Mouse (Mus musculus) ovary, adult 18-20 months (tissue): ENCODE results near the gene Uevld.
A peak's percentile ranks its signal among the peaks of the same experiment; 100 is the strongest.
"Not testable (repeated sequence)": the region's sequence is repeated elsewhere in the genome, so short reads cannot be mapped to it uniquely, and the experiment has no call there.

Experiments
- DNase-seq: peaks from one replicate; pipeline ENCODE4 v3.0.0; 2022; ENCODE audit warnings: low spot score, mixed read lengths

Gene Uevld

DNA sequence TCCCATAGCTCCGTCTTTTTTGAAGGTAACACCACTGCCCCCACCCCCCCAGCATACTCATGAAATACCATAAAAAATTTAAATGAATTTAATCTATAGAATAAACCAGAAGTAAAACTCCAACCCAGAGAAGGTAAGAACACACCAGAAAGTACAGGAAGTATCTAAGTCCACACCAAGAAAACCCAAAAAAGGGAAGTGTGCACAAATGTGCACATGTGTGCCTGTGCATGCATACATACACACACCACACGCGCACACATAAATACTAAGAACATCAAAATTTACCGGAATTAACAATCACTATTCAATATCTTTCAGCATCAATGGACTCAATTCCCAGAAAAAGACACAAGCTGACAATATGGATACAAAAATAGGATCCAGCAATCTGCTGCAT lies 11.6 kb upstream of the Uevld start:
- no peak for DNase-seq

DNA sequence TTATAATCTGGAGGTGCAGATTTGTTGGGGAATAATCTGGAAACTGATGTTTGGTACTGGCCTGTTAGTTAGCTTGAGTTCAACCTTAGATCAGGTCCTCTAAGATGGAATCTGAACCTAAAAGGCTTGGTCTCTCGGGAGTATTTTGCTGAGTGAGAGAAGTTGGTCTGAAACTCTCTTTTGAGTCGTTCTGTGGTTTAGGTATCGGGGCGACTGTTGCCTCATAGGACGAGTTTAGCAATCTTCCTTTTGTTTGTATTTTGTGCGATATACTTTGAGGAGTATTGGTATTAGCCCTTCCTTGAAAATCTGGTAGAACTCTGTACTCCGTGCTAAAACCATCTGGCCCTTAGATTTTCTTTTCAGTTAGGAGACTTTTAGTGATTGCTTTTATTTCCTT lies 5.7 kb upstream of the Uevld start:
- no peak for DNase-seq

DNA sequence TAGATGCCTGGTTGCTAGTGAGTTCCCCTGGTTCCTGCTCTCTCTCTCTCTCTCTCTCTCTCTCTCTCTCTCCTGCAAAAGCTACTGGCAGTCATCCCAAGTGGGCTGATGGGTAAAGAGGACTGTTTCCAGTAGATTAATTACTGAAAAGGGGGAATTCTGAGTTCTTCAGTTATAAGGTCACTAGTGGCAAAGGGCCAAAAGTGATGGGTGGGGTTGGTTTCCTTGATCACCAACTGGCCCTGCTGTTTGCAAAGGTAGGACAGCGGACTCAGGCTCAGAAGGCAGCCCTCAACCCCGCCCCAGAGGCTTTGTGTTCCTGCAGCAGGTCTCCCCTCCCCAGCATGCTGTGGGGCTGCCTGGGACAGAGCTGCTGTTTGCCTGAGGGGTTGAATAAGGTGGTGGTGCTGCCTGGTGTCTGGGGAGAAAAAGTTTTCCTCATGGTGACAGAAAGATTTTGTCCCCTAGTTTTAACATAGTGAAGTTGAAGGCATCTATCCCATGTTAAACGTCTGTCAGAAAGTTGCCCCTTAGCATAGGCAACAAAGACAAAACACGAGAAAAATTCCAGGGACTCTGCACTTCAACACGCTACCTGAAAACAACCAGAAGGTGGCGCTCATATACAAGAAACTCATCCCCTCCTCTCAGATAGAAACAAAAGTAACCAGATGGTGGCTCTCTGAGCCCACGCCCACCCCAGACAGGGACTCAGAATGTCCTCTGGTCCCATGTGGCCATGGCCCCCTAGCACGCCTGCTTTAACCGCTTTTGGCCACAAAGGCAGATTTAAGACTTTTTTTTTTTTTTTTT lies 4.7 kb upstream of the Uevld start:
- peak; percentile 44 for DNase-seq

DNA sequence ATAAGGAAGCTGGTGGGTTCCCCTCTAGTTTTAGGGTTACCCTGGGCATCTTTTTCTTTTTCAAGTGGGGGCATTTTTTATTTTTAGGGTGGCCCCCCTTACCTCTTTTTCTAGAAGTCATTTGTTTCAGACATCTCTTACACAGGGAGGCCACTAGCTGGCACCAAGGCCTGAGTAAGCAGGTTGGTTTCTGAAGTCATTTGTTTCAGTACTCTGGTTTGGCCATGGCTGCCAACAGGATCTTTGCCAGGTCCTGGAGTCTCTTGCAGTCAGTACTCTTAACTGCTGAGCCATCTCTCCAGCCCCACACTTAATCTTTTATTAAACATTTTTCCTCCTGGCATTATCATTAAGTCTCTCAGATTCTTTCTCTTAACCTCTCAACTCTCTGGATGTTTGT lies 3.8 kb upstream of the Uevld start:
- peak; percentile 20 for DNase-seq

DNA sequence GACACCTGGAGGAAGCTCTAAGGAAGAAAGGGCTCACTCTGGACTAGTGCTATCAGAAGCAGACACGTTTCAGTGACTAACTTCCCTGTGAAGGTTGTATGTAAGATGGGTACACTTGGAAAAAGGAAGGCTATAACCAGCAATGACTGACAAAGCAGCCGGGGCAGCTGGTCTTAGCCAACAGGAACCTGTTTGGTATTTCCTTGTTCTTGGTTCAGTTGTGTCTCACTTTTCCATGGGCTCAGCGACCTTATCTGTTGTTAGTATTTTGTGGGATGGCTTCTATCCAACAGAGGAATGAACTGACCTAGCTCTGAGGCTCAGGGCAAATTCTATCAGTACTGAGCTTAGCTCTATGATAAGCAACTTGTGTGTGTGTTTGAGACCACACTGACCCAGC lies 2.7 kb upstream of the Uevld start:
- peak; percentile 39 for DNase-seq

DNA sequence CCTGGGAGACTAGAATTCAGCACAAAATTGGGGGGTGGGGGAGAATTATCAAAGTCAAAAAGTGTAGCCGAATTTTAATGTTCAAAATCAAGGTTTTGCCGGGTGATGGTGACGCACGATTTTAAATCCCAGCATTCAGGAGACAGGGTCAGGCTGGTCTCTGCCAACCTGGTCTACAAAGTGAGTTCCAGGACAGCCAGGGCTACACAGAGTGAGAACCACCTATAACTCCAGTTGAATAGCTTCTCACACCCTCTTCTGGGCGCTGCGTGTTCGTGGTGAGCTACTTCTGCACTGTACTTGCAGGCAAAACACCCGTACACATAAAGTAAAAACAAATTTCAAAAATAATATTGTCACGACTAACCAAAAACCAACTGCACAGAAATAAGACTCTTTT lies 526 bp upstream of the Uevld start:
- DNase-seq = no peak

DNA sequence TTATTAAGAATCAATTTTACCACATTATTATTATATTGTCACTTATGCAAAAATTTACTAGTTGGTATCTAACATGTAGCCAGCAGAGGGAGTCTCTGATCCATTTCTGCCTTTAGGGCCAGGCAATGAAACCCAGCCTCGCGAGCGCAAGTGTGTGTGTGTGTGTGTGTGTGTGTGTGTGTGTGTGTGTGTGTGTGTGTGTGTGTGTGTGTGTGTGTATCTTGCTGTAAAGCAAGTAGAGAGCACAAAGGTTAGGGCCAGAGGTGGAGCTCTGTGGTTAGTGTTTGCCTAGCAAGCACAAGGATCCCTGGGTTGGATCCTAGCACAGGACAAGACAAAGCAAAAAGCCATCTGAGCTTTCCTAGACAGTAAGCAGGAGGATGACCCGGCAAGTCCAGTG lies 22.5 kb downstream of the Uevld start:
- no peak for DNase-seq

DNA sequence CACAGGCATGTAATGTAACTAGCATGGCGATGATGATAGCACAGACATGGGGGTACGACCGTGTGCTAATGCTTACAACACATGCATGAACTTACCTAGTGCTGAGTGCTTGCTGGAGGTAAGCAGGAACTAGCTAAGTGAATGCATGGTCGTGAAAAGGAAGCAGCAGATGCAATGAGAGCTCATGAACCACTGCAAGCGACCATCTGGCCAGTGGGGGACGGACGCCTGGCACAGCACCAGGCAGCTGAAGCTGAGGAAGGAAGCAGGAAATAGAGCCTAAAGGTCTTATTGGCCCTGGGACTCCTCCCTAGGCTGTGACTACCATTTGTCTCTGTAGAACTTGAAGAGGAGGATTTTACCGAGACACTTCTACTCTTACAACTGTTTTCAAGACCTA lies 23.5 kb downstream of the Uevld start:
- no peak for DNase-seq

DNA sequence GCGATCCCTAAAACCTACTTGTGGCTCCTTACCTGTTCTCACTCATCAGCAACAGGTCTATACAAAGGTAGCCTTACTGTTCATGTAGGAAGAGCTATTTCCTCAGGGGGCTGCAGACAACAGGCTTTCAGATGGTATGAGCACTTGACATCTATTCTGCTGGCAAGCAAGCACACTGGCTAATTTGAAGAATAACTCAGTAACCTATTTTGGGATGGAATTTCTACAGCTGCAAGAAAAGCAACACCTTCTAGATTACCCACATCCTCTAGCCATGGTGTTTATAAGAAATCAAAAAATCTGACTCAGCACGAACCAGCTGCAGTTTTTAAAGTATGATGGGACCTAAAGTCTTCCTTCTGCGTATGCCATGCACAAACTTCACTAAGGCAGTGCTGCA lies 27.0 kb downstream of the Uevld start:
- no peak for DNase-seq

DNA sequence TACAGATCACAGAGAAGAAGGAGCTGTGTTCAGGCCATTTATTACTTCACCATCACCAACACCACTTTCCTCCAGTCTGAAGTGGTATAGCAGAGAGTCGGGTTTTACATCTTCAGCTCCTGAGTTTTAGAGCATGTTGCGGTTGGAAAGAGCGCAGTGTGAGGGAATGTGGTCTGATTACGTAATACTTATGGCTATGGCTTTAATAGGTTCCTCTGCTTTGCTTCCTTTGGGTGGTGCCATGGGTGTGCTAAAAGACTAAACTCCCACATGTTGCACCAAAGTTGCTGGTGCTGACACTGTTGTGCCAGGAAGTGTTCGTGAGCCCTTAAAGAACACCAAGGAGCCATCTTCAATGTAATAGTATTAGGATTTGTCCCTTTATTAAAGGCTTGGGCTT lies 30.0 kb downstream of the Uevld start:
- DNase-seq = no peak

DNA sequence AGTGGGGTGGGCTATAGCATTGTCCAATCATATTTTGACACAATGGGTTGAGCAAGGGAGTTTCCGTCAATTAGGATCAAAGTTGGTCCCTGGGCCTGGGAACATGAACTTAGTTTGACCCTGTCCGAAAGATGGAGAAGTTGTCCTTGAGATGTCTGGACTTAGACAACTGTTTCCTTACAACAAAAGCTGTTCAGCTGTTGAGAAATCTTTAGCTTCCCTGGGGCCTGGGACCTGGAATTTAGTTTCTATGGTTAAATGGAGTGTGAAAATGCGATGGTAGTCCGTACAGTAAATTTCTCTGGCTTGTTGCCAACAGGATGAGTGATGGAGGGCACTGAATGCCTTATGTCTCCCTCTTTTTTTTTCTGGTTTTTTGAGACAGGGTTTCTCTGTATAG lies 36.3 kb downstream of the Uevld start:
- no peak for DNase-seq

DNA sequence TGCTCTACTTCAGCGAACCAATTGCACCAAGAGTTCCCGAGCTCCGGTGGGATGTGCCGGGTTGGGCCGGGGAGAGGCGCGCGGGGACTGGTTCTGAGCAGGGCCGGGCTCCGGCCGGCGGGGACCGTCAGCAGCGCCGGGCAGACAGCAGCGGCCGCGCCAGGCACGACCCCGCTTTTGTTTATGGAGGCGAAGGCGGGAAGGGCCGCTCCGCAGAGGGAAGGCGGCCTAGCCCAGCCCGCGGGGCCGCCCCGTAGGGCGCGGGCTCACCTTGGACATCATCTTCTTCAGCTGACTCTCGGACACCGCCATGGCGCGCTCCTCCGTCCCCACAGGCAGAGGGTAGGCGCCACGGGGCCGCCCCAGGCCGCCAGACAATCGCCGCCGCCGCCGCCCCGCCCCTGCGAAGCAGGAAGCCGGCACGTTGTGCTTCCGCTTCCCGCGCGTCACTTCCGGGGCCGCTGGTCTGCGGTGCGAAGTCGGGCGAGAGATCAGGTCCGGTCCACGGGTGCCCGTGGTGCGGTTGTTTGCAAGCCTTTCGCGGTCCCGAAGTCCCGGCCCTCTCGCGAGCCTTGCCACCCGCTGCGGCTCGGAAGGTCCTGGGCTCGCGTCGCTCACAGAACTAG lies 38.7 kb downstream of the Uevld start, which contains the start of gene Tsg101:
Gene Tsg101 (minus strand): TSS at position 419 of the 626 bp plus-strand sequence.
- DNase-seq = peak; percentile 82

DNA sequence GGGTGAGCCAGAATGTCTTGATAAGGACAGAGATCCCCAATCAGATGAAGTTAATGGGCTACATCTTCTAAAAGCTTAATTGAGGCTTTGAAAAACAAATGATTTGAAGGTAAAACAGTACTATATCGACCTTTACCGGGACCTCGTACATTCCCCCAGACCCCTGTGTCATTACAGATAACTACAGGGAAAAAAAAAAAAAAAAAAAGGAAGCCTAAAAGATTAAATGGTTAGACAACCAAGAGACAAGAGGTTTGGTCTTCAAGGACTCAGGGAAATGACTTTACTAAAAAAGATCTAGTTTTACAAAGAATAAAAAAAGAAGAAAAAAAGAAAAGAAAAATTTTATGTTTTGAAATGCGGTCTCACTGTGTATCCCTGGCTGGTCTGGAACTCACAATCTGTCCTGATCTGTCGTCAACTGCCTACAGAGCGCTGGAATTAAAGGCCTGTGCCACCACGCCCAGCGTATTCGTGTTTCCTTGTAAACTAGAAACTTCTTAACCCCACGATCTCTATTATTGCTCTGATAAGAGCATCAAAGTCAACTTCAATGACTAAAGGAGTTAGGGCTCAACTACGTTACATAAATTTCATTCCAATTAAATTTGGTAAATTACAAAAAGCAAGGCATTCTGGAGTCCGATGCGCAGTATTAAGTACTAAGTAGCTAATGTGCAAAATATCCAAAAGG lies 39.5 kb downstream of the Uevld start:
- DNase-seq = no peak

DNA sequence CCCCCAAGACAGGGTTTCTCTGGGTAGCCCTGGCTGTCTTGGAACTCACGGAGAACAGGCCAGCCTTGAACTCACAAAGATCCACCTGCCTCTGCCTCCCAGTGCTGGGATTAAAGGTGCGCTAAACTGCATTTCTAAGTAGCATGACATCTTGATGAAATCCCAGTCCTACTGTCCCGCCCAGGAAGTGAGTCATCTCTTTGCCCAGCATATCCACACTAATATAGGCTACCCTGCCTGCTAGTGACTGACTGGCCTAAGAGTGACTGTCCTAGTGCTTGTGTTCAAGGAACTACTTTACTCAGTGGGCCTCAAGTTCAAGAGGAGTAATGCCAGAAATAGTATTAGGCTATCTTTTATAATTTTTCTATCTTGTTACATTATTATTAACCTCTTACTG lies 42.0 kb downstream of the Uevld start:
- no peak for DNase-seq

DNA sequence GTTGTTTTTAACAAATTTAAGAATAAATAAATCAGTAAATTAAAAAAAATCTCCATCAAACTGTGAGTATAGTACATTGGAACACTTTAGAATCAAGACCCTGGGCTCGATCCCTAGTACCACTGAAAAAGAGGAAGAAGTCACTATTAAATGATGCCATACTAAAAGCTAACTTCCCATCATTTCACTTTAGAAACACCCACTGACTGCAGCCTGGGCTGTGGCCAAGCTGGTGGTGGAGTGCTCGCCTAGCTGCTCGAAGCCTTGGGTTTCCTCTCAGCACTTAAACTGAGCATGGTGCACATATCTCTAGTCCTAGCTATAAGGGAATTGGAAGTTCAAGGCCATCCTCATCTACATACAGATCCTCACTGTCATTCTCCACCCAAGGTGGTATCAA lies 47.1 kb downstream of the Uevld start:
- DNase-seq = no peak

DNA sequence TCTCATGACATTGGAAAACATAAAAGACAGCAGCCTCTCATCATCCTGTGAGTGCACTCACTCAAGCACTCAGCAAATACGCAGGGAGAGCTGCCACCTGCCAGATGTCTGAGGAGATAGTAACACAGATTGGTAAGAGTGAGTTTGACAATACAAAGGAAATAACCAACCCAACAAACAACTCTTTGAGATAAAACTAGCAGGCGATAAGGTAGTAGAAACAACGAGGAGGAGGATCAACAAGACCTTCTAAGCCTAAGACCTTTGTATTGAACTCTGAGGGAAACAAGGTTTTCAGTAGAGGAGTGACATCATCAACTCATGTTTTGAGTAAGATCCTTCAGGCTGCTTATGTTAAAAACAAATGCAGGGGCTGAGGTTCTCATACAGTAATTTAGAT lies 59.0 kb downstream of the Uevld start:
- no peak for DNase-seq

DNA sequence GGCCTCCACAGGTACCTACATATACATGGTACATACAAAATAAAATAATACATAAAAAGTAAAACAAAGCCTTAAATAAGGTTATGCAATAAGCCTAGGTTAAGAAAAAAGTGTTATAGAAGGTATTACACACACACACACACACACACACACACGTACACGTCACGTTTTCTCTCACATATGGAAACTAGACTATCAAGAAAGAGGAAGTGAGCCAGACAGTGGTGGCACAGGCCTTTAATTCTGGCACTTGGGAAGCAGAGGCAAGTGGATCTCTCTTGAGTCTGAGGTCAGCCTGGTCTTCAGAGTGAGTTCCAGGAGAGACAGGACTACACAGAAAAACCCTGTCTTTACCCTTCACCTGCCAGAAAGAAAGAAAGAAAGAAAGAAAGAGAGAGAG lies 62.8 kb downstream of the Uevld start:
- DNase-seq = no peak

DNA sequence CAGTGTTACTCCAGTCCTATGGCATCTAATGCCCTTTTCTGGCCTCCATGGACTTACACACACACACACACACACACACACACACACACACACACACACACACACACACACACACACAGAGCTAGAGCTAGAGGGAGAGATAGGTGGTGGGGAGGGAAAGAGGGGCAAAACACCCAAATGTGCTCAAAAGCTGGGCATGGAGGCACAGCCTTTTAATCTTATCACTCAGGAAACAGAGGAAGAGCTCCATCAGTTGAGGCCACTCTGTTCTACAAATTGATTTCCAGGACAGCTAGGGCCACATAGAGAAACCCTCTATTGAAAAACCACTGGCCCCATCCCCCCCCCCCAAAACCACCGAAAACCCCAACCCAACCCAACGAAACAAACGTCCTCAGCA lies 75.0 kb downstream of the Uevld start:
- DNase-seq = no peak

DNA sequence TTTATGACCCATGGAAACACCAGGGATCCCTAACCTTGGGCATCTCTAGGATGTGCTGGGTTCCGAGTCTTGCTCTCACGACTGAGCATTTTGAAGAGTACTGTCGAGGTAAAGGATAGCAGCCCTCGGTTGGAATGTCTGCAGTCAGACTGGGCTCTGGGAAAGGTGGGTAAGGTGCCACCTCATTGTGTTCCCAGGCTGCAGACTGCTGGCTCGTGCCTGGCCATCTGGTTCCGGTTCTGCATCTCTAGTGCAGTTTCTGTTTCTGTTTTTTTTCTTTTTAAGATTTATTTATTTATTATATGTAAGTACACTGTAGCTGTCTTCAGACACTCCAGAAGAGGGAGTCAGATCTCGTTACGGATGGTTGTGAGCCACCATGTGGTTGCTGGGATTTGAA lies 76.4 kb downstream of the Uevld start:
- not testable (repeated sequence) for DNase-seq

DNA sequence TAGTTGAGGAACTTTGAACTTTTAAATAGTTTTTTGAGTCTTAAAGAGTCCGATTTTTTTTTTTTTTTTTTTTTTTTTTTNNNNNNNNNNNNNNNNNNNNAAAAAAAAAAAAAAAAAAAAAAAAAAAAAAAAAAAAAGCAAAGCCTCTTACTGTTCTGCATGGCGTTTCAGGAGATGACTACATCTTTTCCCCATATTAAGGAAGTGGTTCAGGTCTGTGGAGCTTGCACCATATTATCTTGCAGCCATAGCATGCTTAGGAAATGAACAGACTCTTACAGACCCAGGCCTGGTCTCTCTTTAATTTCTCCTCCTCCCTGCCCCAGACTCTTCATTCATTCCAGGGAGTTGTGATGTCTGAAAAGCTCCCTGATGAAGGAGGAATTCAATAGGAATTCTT lies 77.3 kb downstream of the Uevld start:
- no peak for DNase-seq

DNA sequence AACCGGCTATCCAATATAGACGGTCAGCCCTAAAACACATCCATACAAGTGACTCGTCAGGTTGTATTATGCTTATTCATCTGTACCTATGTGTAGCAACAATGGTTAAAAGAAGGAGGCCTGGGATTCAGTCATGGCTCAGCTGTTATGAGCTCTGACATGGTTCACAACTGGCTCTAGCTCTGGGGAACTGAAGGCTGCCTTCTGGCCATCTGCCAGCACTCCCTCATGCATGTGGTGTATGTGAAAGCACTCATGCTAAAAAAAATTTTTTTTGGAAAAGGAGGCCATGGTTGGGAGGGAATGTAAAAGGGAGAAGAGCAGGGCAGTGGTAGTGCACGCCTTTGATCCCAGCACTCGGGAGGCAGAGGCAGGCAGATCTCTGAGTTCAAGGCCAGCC lies 78.5 kb downstream of the Uevld start:
- no peak for DNase-seq

DNA sequence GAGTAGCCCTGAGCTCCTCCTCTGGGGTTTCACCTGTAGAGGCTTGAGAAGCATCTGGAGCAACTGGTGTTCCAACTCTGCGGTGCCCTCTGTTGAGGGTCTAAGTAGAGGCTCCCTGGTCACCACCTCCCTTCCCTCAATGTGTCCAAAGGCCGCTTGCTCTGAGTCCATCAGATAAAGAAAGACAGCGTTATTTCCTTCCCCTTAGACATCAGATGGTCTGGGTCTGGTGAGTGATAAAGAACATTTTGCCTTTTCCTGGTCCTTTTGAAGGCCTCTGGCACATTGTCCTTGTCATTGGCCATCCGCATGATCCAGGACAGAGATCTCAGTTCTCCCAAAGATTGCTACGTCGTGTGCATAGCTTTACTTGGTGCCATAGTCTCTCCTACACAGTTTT lies 81.1 kb downstream of the Uevld start:
- no peak for DNase-seq

DNA sequence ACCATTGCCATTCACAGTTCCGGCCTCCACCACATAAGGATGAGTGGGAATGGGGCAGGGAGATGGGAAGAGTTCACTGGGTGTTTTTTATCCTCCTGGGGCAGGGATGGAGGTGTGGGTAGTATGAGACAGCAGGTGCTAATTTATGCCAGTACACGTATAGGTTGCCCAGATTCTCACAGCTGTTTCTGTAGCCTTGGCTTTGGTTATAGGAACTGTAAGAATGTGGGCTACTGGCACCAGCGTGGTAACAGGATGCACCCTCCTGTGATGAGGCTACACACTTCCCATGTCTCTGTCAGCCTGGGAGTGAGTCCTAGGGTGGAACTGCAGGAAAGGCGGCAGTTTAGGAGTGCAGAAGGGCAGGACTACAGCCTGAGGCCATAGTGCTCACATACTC lies 81.5 kb downstream of the Uevld start:
- no peak for DNase-seq
